Mouse (Mus musculus): ENCODE measurements around the gene Rnf168. TPM values are rescaled to one million over a fixed set of nuclear protein-coding genes. Genes with fewer than 3 reads are reported as not detected.
"Not testable (repeated sequence)": the region's sequence is repeated elsewhere in the genome, so short reads cannot be mapped to it uniquely, and the experiment has no call there.

Gene Rnf168
- 24.6 and 31.5 TPM in 2 replicates for polyA plus RNA-seq (2015; fragmentation: Nextera tagmentation; extraction: Ambion mirVana)

GRCm38 (mm10) chr16:32277308-32278256, at the start of gene Rnf168:
Rnf168 (plus strand) TSS chr16:32277459.
- peak; percentile 84 for DNase-seq (ENCODE audit: low spot score)

- DNase-seq (ENCODE audit: low spot score): not testable (repeated sequence)
Observed at GRCm38 (mm10) chr16:32232050-32232449, 45.2 kb upstream of the Rnf168 start.

GRCm38 (mm10) chr16:32237930-32238680, 39.2 kb upstream of the Rnf168 start:
- DNase-seq (ENCODE audit: low spot score): no peak

- no peak for DNase-seq (ENCODE audit: low spot score)
Observed at GRCm38 (mm10) chr16:32239428-32240312, 37.6 kb upstream of the Rnf168 start.

- no peak for DNase-seq (ENCODE audit: low spot score)
Observed at GRCm38 (mm10) chr16:32243901-32244300, 33.4 kb upstream of the Rnf168 start.

- peak; percentile 37 for DNase-seq (ENCODE audit: low spot score)
Observed at GRCm38 (mm10) chr16:32246351-32246791, 30.9 kb upstream of the Rnf168 start.

- peak; percentile 95 for DNase-seq (ENCODE audit: low spot score)
Observed at GRCm38 (mm10) chr16:32246952-32247370, 30.3 kb upstream of the Rnf168 start, which contains the start of the genes Fbxo45 and Wdr53. Fbxo45 (minus strand) TSS chr16:32247158. Wdr53 (plus strand) TSS chr16:32247227.

- peak; percentile 39 for DNase-seq (ENCODE audit: low spot score)
Observed at GRCm38 (mm10) chr16:32264225-32264624, 13.0 kb upstream of the Rnf168 start.

GRCm38 (mm10) chr16:32271291-32271690, 6.0 kb upstream of the Rnf168 start, which contains the start of gene Smco1:
Smco1 (plus strand) TSS chr16:32271468.
- no peak for DNase-seq (ENCODE audit: low spot score)

GRCm38 (mm10) chr16:32273338-32273737, 3.9 kb upstream of the Rnf168 start:
- peak; percentile 35 for DNase-seq (ENCODE audit: low spot score)

- no peak for DNase-seq (ENCODE audit: low spot score)
Observed at GRCm38 (mm10) chr16:32275041-32275440, 2.2 kb upstream of the Rnf168 start.

GRCm38 (mm10) chr16:32275830-32276229, 1.4 kb upstream of the Rnf168 start:
- no peak for DNase-seq (ENCODE audit: low spot score)

GRCm38 (mm10) chr16:32278396-32278795, 1.1 kb downstream of the Rnf168 start:
- DNase-seq (ENCODE audit: low spot score): no peak

- no peak for DNase-seq (ENCODE audit: low spot score)
Observed at GRCm38 (mm10) chr16:32280211-32280610, 3.0 kb downstream of the Rnf168 start.

- no peak for DNase-seq (ENCODE audit: low spot score)
Observed at GRCm38 (mm10) chr16:32282608-32283007, 5.3 kb downstream of the Rnf168 start.

GRCm38 (mm10) chr16:32291821-32292220, 14.6 kb downstream of the Rnf168 start:
- DNase-seq (ENCODE audit: low spot score): no peak

- DNase-seq (ENCODE audit: low spot score): not testable (repeated sequence)
Observed at GRCm38 (mm10) chr16:32299617-32300016, 22.4 kb downstream of the Rnf168 start.

- DNase-seq (ENCODE audit: low spot score): no peak
Observed at GRCm38 (mm10) chr16:32303046-32303445, 25.8 kb downstream of the Rnf168 start.

GRCm38 (mm10) chr16:32303886-32304285, 26.6 kb downstream of the Rnf168 start:
- DNase-seq (ENCODE audit: low spot score): no peak

- DNase-seq (ENCODE audit: low spot score): no peak
Observed at GRCm38 (mm10) chr16:32311970-32312369, 34.7 kb downstream of the Rnf168 start.

- DNase-seq (ENCODE audit: low spot score): no peak
Observed at GRCm38 (mm10) chr16:32312386-32312785, 35.1 kb downstream of the Rnf168 start.
